Mouse (Mus musculus) lung, embryonic 14.5 days (tissue): ENCODE measurements at regions not wholly inside any gene's neighbourhood (a gene's known extent, or its start where the extent isn't known, plus 50 kb on each side); places are given as distances from the start of the nearest gene placed in this dataset.

ENCODE experiments used
- ATAC-seq: fragments of 200-750 bp; cut with Nextera tagmentation; 2 replicates; pipeline ENCODE4 v1.8.0; 2017; ENCODE audit warnings: mild to moderate bottlenecking, moderate TSS enrichment, moderate library complexity; ENCODE audit not compliant: insufficient read depth
- DNase-seq: peaks from one replicate; pipeline ENCODE4 v3.0.0-alpha.2; 2015
- H3K27ac ChIP-seq: fragments of 300-500 bp; sonication (generic); 2 replicates; pipeline ENCODE4 v1.5.1; 2014; ENCODE audit warnings: low read depth, mild to moderate bottlenecking, moderate library complexity
- H3K27me3 ChIP-seq: fragments of 300-500 bp; sonication (generic); 2 replicates; pipeline ENCODE4 v1.6.1; 2014; ENCODE audit warnings: low read length, control low read depth; ENCODE audit not compliant: insufficient read depth
- H3K36me3 ChIP-seq: fragments of 300-500 bp; sonication (generic); 2 replicates; pipeline ENCODE4 v1.6.1; 2014; ENCODE audit warnings: control low read depth; ENCODE audit not compliant: insufficient read depth
- H3K4me1 ChIP-seq: fragments of 300-500 bp; sonication (generic); 2 replicates; pipeline ENCODE4 v1.6.1; 2014; ENCODE audit warnings: antibody characterized with exemption, control low read depth; ENCODE audit not compliant: insufficient read depth
- H3K4me2 ChIP-seq: fragments of 300-500 bp; sonication (generic); 2 replicates; pipeline ENCODE4 v1.6.1; 2014; ENCODE audit warnings: mild to moderate bottlenecking
- H3K4me3 ChIP-seq: fragments of 300-500 bp; sonication (generic); 2 replicates; pipeline ENCODE4 v1.5.1; 2014; ENCODE audit warnings: low read depth, low read length
- H3K9ac ChIP-seq: fragments of 300-500 bp; sonication (generic); 2 replicates; pipeline ENCODE4 v1.6.1; 2014
- H3K9me3 ChIP-seq: fragments of 300-500 bp; sonication (generic); 2 replicates; pipeline ENCODE4 v1.6.1; 2016; ENCODE audit warnings: low read depth, low read length, control low read depth
- CTCF ChIP-seq: IDR thresholded peaks from 2 replicates; pipeline ENCODE4 v1.5.1; 2016; ENCODE audit warnings: antibody characterized with exemption, low read depth
- WGBS: fragments of 180-500 bp; shearing (Covaris S2); extraction: QIAGEN DNeasy Blood & Tissue Kit; methylation state at CpG from one replicate; pipeline ENCODE4 v1.1.7; 2014; 5-methylcytosine and 5-hydroxymethylcytosine counted together

GRCm38 (mm10) chr4:137200426-137200825 lies 76.9 kb upstream of the Wnt4 start:
- H3K27ac ChIP-seq, result no peak overlapping the region
- H3K4me2 ChIP-seq, result no peak overlapping the region
- H3K36me3 ChIP-seq, result no peaks in the 10 kb centered on the region
- no peak for ATAC-seq
- no peaks in the 10 kb centered on the region for H3K9me3 ChIP-seq
- WGBS, result 63% methylated on average over 9 of the region's 9 CpGs
- no peaks in the 10 kb centered on the region for H3K27me3 ChIP-seq
- no peaks in the 10 kb centered on the region for H3K4me1 ChIP-seq
- no peak for TF ChIP-seq CTCF
- no peak for DNase-seq
- H3K4me3 ChIP-seq, result no peak overlapping the region
- H3K9ac ChIP-seq, result no peak overlapping the region

DNA sequence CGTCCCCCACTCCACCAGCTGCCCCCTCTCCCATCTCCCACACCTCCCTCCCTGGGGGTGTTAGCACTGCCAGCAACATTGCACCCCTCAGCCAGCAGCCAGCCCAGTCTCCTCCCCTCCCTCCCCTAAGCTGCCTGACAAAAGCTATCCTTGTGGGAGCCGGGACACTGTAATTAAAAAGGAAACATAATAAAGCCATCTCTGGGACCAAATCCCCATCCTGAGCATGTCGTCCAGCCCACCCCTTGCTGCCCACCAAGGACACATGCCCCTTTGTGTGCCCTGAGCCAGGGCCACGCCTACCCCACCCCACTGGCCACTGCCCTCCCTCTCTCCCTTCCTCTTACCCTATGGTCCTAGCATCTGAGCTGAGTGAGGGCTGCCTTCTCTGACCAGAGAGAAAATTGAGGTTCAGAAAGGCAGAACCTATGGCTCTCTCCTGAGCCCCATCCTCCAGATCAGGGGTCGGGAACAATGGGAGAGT lies 80.8 kb upstream of the Wnt4 start:
- DNase-seq (no peak), ATAC-seq (no peak)
- H3K27ac ChIP-seq, result no peak overlapping the region
- H3K27me3 ChIP-seq, result no peaks in the 10 kb centered on the region
- TF ChIP-seq CTCF, result no peak
- no peak overlapping the region for H3K4me2 ChIP-seq
- no peak overlapping the region for H3K9ac ChIP-seq
- H3K36me3 ChIP-seq, result no peaks in the 10 kb centered on the region
- no peak overlapping the region for H3K4me3 ChIP-seq
- H3K9me3 ChIP-seq, result no peaks in the 10 kb centered on the region
- WGBS, result 45% methylated on average over 5 of the region's 5 CpGs
- H3K4me1 ChIP-seq, result no peaks in the 10 kb centered on the region

- H3K27ac ChIP-seq, result no peak overlapping the region
- WGBS, result 70% methylated on average over 11 of the region's 11 CpGs
- ATAC-seq, result no peak
- no peak overlapping the region for H3K4me2 ChIP-seq
- H3K4me3 ChIP-seq, result no peak overlapping the region
- no peaks in the 10 kb centered on the region for H3K4me1 ChIP-seq
- no peaks in the 10 kb centered on the region for H3K9me3 ChIP-seq
- H3K36me3 ChIP-seq, result no peaks in the 10 kb centered on the region
- TF ChIP-seq CTCF, result no peak
- no peak overlapping the region for H3K9ac ChIP-seq
- H3K27me3 ChIP-seq, result no peaks in the 10 kb centered on the region
- no peak for DNase-seq
Measured at GRCm38 (mm10) chr4:137194106-137194505, 83.2 kb upstream of the Wnt4 start.

DNA sequence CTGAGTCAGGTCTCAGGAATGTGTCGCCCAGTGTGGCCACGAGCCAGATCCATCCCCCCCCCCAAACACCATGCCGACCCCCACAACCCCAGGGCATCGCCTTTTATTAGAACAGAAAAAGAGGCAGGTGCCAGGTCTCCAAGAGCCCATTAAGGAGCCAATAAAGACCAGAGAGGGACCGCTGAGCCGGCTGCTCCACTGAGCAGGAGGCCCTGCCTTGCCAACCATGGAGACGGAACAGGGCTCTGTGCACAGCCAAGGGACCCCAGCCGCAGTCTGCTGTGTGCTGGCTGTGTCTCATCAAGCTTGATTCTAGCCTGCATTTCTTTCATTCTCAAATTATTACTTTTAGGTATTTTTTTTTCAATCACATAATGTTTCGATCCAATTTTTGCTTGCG lies 86.7 kb upstream of the Wnt4 start:
- Histone ChIP-seq H3K36me3 (no peaks in the 10 kb centered on the region), H3K27ac (no peak overlapping the region), H3K27me3 (no peaks in the 10 kb centered on the region), H3K4me2 (no peak overlapping the region), H3K9me3 (no peaks in the 10 kb centered on the region), H3K9ac (no peak overlapping the region), H3K4me1 (no peaks in the 10 kb centered on the region), H3K4me3 (no peak overlapping the region)
- ATAC-seq (no peak), DNase-seq (no peak)
- 80% methylated on average over 10 of the region's 10 CpGs for WGBS
- no peak for TF ChIP-seq CTCF

DNA sequence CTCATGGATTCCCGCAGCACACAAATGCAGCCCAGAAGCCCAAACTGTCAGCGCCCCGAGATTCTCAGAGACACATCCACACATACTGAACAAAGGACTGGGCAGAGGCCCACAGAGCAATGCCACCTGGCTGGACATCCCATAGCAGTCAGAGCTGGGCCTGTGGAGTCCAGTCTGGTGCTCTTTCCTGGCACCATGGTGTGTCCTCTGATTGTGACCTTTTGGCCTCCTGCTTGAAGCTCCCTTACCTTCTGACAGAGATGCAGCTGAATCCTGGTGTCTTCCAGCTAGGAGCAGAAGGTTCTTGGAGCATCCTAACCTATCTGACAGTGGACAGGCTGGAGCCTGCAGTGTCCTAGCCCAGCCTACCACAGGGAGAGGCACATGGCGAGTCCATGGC lies 87.5 kb upstream of the Wnt4 start:
- no peak for ATAC-seq
- Histone ChIP-seq H3K4me2 (no peak overlapping the region), H3K4me3 (no peak overlapping the region), H3K9me3 (no peaks in the 10 kb centered on the region), H3K27me3 (no peaks in the 10 kb centered on the region), H3K9ac (no peak overlapping the region), H3K27ac (no peak overlapping the region), H3K4me1 (no peaks in the 10 kb centered on the region), H3K36me3 (no peaks in the 10 kb centered on the region)
- no peak for TF ChIP-seq CTCF
- 86% methylated on average over 4 of the region's 4 CpGs for WGBS
- DNase-seq, result no peak

DNA sequence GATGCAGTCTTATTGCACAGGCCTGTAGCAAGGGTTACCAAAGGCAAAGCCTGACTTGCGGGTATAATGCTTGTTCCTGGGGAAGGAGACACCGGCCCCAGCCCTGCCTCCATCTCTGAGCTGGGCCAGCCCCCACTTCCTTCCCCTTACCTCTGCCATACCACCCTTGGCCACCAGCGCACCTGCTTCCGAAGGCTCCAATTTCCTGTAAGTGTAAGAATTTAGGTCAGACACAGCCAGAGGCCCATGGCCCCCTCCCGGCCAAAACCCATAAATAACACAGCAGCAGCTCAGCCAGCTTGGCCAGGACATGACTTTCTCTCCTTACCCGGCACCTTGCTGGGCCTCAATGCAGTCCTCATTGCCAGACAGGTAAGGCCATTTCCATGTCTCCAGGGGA lies 88.2 kb upstream of the Wnt4 start:
- Histone ChIP-seq H3K9ac (no peak overlapping the region), H3K4me2 (no peak overlapping the region), H3K27ac (no peak overlapping the region), H3K36me3 (no peaks in the 10 kb centered on the region), H3K27me3 (no peaks in the 10 kb centered on the region), H3K9me3 (no peaks in the 10 kb centered on the region), H3K4me3 (no peak overlapping the region), H3K4me1 (peaks cover 6% of the 10 kb centered on the region; the same call in 1 of the 2 replicates)
- no peak for DNase-seq
- 58% methylated on average over 6 of the region's 6 CpGs for WGBS
- peak; percentile 4; the same call in 1 of the 2 replicates for TF ChIP-seq CTCF
- no peak for ATAC-seq

DNA sequence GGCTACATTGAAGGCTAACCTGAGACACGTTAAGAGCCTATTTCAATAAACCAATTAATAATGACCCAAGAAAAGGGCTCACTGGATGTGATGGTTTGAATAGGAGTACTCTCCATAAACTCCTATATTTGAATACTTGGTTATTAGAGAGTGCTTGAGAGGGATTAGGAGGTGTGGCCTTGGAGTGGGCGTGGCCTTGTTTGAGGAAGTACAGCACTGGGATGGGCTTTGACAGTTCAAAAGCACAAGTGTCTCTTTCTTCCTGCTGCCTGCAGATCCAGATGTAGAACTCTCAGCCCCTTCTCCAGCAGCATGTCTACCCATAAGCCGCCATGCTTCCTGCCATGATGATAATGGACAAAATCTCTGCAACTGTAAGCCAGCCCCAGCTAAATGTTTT lies 89.7 kb upstream of the Wnt4 start:
- no peak overlapping the region for H3K27ac ChIP-seq
- no peak for TF ChIP-seq CTCF
- no peak overlapping the region for H3K4me3 ChIP-seq
- WGBS, result 67% methylated on average over 3 of the region's 3 CpGs
- no peak overlapping the region for H3K9ac ChIP-seq
- no peaks in the 10 kb centered on the region for H3K9me3 ChIP-seq
- no peak overlapping the region for H3K4me2 ChIP-seq
- H3K36me3 ChIP-seq, result no peaks in the 10 kb centered on the region
- H3K4me1 ChIP-seq, result peaks cover 11% of the 10 kb centered on the region; the same call in 1 of the 2 replicates
- no peaks in the 10 kb centered on the region for H3K27me3 ChIP-seq
- DNase-seq (no peak), ATAC-seq (no peak)

DNA sequence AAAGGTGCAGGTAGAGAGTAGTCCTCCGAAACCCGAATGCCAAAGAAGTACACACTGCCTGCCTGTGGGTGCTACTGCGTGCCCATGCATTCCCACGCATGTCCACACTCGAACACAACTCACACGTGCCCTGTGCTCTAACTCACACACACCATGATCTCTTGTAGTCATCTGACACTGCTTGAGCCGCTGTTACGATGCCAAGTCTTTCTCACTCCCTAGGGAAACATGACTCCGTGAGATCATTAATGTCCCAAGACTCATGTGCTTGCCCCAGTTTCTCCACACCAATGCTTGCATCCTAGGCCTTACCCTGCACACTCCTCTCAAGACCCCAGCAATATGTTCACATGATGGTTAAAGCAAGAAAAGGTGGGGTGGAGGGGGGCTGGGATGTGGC lies 90.2 kb upstream of the Wnt4 start:
- Histone ChIP-seq H3K9ac (no peak overlapping the region), H3K9me3 (no peaks in the 10 kb centered on the region), H3K4me2 (no peak overlapping the region), H3K27ac (no peak overlapping the region), H3K36me3 (no peaks in the 10 kb centered on the region), H3K27me3 (no peaks in the 10 kb centered on the region), H3K4me3 (no peak overlapping the region), H3K4me1 (peaks cover 11% of the 10 kb centered on the region; the same call in 1 of the 2 replicates)
- no peak for ATAC-seq
- no peak for TF ChIP-seq CTCF
- WGBS, result 85% methylated on average over 9 of the region's 9 CpGs
- DNase-seq, result no peak
